Mouse (Mus musculus) adrenal gland, adult 10 weeks (tissue): ENCODE data around the gene Dbr1. TPM values are rescaled to one million over a fixed set of nuclear protein-coding genes. Genes with fewer than 3 reads are reported as not detected.

Experiments
- polyA plus RNA-seq: library from polyadenylated mRNA; stranded (reverse); fragments of 350-450 nt; fragmentation: Illumina TruSeq; extraction: RNeasy Lipid Tissue Mini Kit (QIAGEN cat#74804); gene quantifications from one replicate; pipeline ENCODE4 v1.2.3, GENCODE M21; 2014; ENCODE audit warnings: low read depth, low replicate concordance

Dbr1 gene
- 29.5 TPM for polyA plus RNA-seq

GRCm38 (mm10) chr9:99575677-99576480, at the start of gene Dbr1:
Gene Dbr1, plus strand, starts transcription at chr9:99575799.

GRCm38 (mm10) chr9:99568347-99569070, 7.1 kb upstream of the Dbr1 start, which contains the start of gene Armc8:
Gene Armc8, minus strand, starts transcription at chr9:99568899.

GRCm38 (mm10) chr9:99612202-99612601, 36.6 kb downstream of the Dbr1 start, which contains the start of gene A4gnt:
Gene A4gnt, plus strand, starts transcription at chr9:99612502.

GRCm38 (mm10) chr9:99629281-99630011, 53.8 kb downstream of the Dbr1 start, which contains the start of gene Dzip1l:
Gene Dzip1l, plus strand, starts transcription at chr9:99629496.

Other genes starting within 250 kb of the Dbr1 start
- 0.12 TPM for gene Esyt3, start 217.2 kb upstream of the Dbr1 start, polyA plus RNA-seq
- gene Mras, start 138.4 kb upstream of the Dbr1 start, polyA plus RNA-seq: 25.8 TPM
- gene Nme9, start 124.3 kb upstream of the Dbr1 start, polyA plus RNA-seq: not detected
- 60.4 TPM for gene Armc8, start 6.9 kb upstream of the Dbr1 start, polyA plus RNA-seq
- not detected for gene A4gnt, start 36.7 kb downstream of the Dbr1 start, polyA plus RNA-seq
- gene Dzip1l, start 53.7 kb downstream of the Dbr1 start, polyA plus RNA-seq: 1.3 TPM
- not detected for gene Cldn18, start 141.5 kb downstream of the Dbr1 start, polyA plus RNA-seq